Mouse (Mus musculus) ES-Bruce4 (cell line): ENCODE measurements around the gene Haghl. TPM values are rescaled to one million over a fixed set of nuclear protein-coding genes. Genes with fewer than 3 reads are reported as not detected.

Experiments
- H3K27ac ChIP-seq: 2 replicates; pipeline ENCODE4 v1.5.1; 2012; ENCODE audit warnings: low read length, inconsistent platforms; ENCODE audit not compliant: insufficient read depth
- H3K27me3 ChIP-seq: 2 replicates; pipeline ENCODE4 v1.6.1; 2012; ENCODE audit warnings: mild to moderate bottlenecking, low read length, inconsistent platforms; ENCODE audit not compliant: control insufficient read depth, poor library complexity, insufficient read depth, severe bottlenecking
- H3K36me3 ChIP-seq: 2 replicates; pipeline ENCODE4 v1.6.1; 2012; ENCODE audit warnings: inconsistent platforms, mild to moderate bottlenecking, low read length, moderate library complexity; ENCODE audit not compliant: control insufficient read depth, poor library complexity, insufficient read depth, severe bottlenecking
- H3K4me1 ChIP-seq: one replicate; pipeline ENCODE4 v1.8.1; 2011; ENCODE audit warnings: low read length; ENCODE audit not compliant: control insufficient read depth, insufficient read depth
- H3K4me3 ChIP-seq: 2 replicates; pipeline ENCODE4 v1.5.1; 2011; ENCODE audit warnings: low read depth, mild to moderate bottlenecking, low read length
- H3K9ac ChIP-seq: 2 replicates; pipeline ENCODE4 v1.6.1; 2012; ENCODE audit warnings: low read depth, mild to moderate bottlenecking, inconsistent platforms; ENCODE audit not compliant: poor library complexity, severe bottlenecking
- H3K9me3 ChIP-seq: replicated peaks from 2 replicates; pipeline ENCODE4 v1.6.1; 2012; ENCODE audit warnings: mild to moderate bottlenecking, low read length, inconsistent platforms; ENCODE audit not compliant: control insufficient read depth, poor library complexity, insufficient read depth, severe bottlenecking
- CTCF ChIP-seq: IDR thresholded peaks from one replicate; pipeline ENCODE4 v1.8.1; 2011; ENCODE audit warnings: low read depth, low read length
- EP300 ChIP-seq: IDR thresholded peaks from 2 replicates; pipeline ENCODE4 v1.6.1; 2011; ENCODE audit warnings: low read depth, low read length; ENCODE audit not compliant: insufficient read depth
- POLR2A ChIP-seq: IDR thresholded peaks from one replicate; pipeline ENCODE4 v1.8.1; 2011; ENCODE audit warnings: low read length; ENCODE audit not compliant: insufficient read depth
- polyA plus RNA-seq: library from polyadenylated mRNA; stranded (reverse); fragments of >200 nt; gene quantifications from 2 replicates; pipeline ENCODE4 v1.2.4, GENCODE M21; 2011; ENCODE audit warnings: low read depth; ENCODE audit not compliant: missing spikeins, insufficient read depth, insufficient read length

The Haghl gene
- polyA plus RNA-seq, 1 experiment: 32.1 TPM

DNA sequence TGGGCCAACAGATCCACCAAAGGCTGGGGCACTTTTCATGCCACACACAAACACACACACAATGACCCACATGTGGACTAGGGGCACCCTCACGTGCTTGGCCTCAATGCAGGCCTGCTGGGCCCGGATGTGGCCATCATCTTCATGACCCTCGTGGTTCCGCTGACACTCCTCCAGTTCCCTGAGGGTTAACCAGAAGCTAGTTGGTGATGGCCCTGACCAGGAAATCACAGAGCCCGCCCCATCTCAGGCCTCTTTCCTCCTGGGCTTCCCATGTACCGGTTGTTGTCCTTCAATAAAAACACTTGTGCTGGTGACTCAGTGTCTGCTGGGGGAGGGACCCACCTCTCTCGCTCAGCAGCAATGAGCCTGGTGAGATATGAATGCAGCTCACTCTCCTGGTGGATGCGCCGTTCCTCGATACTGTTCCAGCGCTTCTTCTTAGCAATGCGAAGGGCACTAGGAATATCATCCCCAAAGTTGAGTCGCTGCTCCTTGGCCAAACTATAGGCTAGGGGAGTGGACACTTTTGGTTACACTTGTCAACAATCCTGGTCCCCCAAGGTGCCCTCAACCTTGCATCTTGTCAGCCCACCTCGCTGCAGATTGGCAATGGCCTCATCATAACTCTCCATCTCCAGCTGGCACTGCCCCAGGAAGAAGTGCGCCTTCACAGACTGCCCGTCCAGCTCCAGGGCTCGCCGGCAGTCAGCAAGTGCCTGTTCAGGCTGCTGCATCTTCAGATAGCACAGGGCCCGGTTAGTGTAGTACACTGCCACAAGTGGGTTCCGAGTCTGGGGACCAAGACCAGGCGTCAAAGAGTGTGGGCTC, 46.2 kb upstream of the Haghl start:
- Histone ChIP-seq H3K4me3 (peak overlapping the region; percentile 82), H3K36me3 (peaks cover 16% of the 10 kb centered on the region), H3K4me1 (peaks cover 4% of the 10 kb centered on the region), H3K9me3 (no peaks in the 10 kb centered on the region), H3K27ac (no peak overlapping the region), H3K9ac (peak overlapping the region; percentile 86), H3K27me3 (no peaks in the 10 kb centered on the region)
- no peak for TF ChIP-seq CTCF
- TF ChIP-seq POLR2A: no peak
- no peak for TF ChIP-seq EP300

DNA sequence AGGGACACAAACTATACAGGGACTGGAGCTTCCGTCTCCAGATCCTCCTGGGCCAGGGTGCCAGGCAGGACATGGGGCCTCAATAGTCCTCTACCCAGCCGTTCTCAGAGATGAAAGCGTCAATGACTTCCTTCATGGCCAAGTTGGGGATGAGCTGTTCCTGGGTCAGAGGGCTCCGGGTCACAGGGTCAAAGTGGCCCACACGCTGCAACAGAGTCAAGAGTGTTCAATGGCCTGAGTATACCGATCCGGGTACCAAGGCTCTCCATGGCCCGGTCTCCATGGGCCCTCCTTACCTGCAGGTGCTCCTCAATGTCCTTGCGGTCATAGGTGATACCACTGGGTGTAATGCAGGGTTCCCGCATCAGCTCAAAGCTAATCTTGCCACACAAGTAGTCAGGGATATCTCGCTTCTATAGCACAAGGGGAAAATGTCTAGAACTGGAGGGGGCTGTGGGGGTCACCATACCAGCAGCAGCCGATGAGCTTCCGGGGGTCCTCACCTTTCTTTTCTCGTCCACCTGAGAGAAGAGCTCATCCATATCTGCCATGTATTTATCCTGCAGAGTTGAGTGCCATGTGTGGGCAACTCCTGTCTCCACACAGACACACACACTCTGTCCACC, 45.4 kb upstream of the Haghl start:
- Histone ChIP-seq H3K36me3 (peaks cover 16% of the 10 kb centered on the region), H3K27ac (no peak overlapping the region), H3K9me3 (no peaks in the 10 kb centered on the region), H3K4me1 (peaks cover 4% of the 10 kb centered on the region), H3K9ac (no peak overlapping the region), H3K27me3 (no peaks in the 10 kb centered on the region), H3K4me3 (no peak overlapping the region)
- TF ChIP-seq POLR2A: no peak
- no peak for TF ChIP-seq EP300
- no peak for TF ChIP-seq CTCF

DNA sequence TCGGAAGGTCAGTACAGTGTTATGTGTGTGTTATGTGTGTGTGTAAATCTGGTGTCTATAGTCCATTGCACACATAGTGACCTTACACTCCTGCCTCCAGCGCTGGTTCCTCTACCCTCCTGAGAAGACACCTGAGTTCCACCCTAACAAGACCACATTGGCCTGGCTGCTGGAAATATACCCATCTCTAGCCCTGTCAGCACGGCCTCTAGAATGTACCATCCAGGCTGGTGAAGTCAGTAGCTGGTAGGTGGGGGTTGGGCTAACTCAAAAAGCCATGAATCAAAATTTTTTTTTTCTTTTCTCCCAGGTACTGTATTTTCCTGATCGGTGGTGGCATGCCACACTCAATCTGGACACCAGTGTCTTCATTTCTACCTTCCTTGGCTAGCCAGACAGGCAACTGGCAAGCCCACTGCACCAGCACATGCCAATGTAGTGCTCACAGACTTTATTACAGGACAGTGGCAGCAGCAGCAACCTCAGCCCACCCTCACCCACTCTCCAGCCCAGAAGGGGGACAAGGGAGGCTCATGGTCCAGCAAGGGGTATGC, 44.8 kb upstream of the Haghl start:
- Histone ChIP-seq H3K27me3 (no peaks in the 10 kb centered on the region), H3K9me3 (no peaks in the 10 kb centered on the region), H3K9ac (no peak overlapping the region), H3K36me3 (peaks cover 16% of the 10 kb centered on the region), H3K4me3 (no peak overlapping the region), H3K27ac (no peak overlapping the region), H3K4me1 (peaks cover 4% of the 10 kb centered on the region)
- TF ChIP-seq POLR2A (no peak), CTCF (no peak), EP300 (no peak)

DNA sequence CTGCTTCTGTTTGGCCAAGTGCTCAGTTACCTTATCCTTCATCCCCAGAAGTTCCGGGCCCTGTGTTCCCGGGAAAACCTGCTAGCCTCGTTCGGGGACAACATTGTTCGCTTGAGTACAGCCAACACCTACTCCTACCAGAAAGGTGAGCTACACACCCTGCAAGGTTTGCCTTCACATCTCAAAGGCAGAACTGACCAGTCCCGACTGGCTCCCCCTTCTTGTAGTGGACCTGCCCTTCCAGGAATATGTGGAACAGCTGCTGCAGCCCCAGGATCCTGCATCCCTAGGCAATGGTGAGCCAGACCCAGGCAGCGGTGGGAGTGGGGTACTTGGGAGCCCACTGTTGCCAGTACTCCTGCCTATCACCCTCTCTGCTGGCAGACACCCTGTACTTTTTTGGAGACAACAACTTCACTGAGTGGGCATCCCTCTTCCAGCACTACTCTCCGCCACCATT, 44.1 kb upstream of the Haghl start:
- TF ChIP-seq EP300 (no peak), POLR2A (no peak), CTCF (no peak)
- H3K9ac ChIP-seq: peak overlapping the region; percentile 36
- peak overlapping the region; percentile 23; the same call in 1 of the 2 replicates for H3K27ac ChIP-seq
- no peaks in the 10 kb centered on the region for H3K9me3 ChIP-seq
- H3K4me1 ChIP-seq: peaks cover under 1% of the 10 kb centered on the region
- H3K27me3 ChIP-seq: no peaks in the 10 kb centered on the region
- H3K36me3 ChIP-seq: peaks cover 16% of the 10 kb centered on the region
- peak overlapping the region; percentile 81 for H3K4me3 ChIP-seq

DNA sequence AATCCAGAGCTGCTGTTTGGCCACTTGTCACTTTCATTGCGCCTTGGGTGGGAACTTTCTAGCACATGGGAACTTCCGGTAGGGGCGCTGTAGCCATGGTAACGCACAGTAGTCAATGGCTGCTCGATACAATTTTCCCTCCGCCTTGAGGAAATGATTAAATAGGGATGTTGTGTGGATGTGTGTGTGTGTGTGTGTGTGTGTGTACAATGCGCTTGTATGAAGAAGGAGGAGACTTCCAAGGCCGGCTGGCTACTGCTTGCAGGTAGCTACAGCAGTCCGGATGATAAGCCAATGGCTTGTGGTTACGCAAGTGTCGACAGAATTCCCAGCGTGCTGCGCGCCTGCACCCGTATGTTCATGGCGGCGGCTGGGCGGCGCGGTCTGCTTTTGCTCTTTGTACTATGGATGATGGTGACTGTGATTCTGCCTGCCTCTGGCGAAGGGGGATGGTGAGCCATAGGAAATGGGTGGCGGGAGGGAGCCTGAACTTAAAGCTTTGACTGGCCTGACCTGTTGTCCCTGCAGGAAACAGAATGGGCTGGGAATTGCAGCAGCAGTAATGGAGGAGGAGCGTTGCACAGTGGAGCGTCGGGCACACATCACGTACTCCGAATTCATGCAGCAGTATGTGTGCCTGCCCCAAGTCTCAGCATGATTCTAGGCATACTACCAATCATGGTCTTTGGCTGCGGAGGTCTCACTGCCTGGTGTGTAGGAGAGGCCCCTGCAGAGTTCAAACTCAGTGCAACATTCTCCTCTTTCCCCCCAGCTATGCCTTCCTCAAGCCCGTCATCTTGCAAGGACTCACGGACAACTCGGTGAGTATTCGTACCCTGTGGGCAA, 43.5 kb upstream of the Haghl start, which contains the start of gene Jmjd8:
Jmjd8 (plus strand) TSS at position 156 of the 846 bp plus-strand sequence.
- H3K4me1 ChIP-seq: no peaks in the 10 kb centered on the region
- peak; percentile 15 for TF ChIP-seq CTCF
- no peak for TF ChIP-seq EP300
- peak; percentile 72 for TF ChIP-seq POLR2A
- H3K36me3 ChIP-seq: peaks cover 16% of the 10 kb centered on the region
- no peaks in the 10 kb centered on the region for H3K27me3 ChIP-seq
- H3K9me3 ChIP-seq: no peaks in the 10 kb centered on the region
- peak within 1 kb of the TSS; percentile 23; the same call in 1 of the 2 replicates for H3K27ac ChIP-seq
- H3K4me3 ChIP-seq: peak within 1 kb of the TSS; percentile 81
- peak within 1 kb of the TSS; percentile 36 for H3K9ac ChIP-seq
